Mouse (Mus musculus): ENCODE measurements at regions not wholly inside any gene's neighbourhood (a gene's known extent, or its start where the extent isn't known, plus 50 kb on each side); places are given as distances from the start of the nearest gene placed in this dataset.
A peak's percentile ranks its signal among the peaks of the same experiment; 100 is the strongest.

GRCm38 (mm10) chr7:36940611-36941010 is 242.7 kb downstream of the Tshz3 start:
- DNase-seq (ENCODE audit: low spot score) = no peak

GRCm38 (mm10) chr7:36945024-36945815 is 247.3 kb downstream of the Tshz3 start:
- no peak for DNase-seq (ENCODE audit: low spot score)

GRCm38 (mm10) chr7:36949511-36949910 is 251.6 kb downstream of the Tshz3 start:
- DNase-seq (ENCODE audit: low spot score) = no peak

- DNase-seq (ENCODE audit: low spot score) = no peak
Measured at GRCm38 (mm10) chr7:36955376-36955775, 257.5 kb downstream of the Tshz3 start.

GRCm38 (mm10) chr7:36958255-36958654 is 260.3 kb downstream of the Tshz3 start:
- no peak for DNase-seq (ENCODE audit: low spot score)

- DNase-seq (ENCODE audit: low spot score) = no peak
Measured at GRCm38 (mm10) chr7:36971772-36972171, 273.9 kb downstream of the Tshz3 start.

GRCm38 (mm10) chr7:36973654-36974320 is 275.9 kb downstream of the Tshz3 start:
- DNase-seq (ENCODE audit: low spot score) = no peak

- no peak for DNase-seq (ENCODE audit: low spot score)
Measured at GRCm38 (mm10) chr7:36974573-36974972, 276.7 kb downstream of the Tshz3 start.

- DNase-seq (ENCODE audit: low spot score) = no peak
Measured at GRCm38 (mm10) chr7:36975475-36975874, 277.6 kb downstream of the Tshz3 start.

GRCm38 (mm10) chr7:36977819-36978218 is 279.9 kb downstream of the Tshz3 start:
- DNase-seq (ENCODE audit: low spot score) = no peak

GRCm38 (mm10) chr7:36989380-36989779 is 291.5 kb downstream of the Tshz3 start:
- no peak for DNase-seq (ENCODE audit: low spot score)

GRCm38 (mm10) chr7:37004601-37005000 is 306.7 kb downstream of the Tshz3 start:
- no peak for DNase-seq (ENCODE audit: low spot score)

GRCm38 (mm10) chr7:37005701-37006100 is 307.8 kb downstream of the Tshz3 start:
- no peak for DNase-seq (ENCODE audit: low spot score)

- no peak for DNase-seq (ENCODE audit: low spot score)
Measured at GRCm38 (mm10) chr7:37006921-37007320, 309.0 kb downstream of the Tshz3 start.

- peak; percentile 23 for DNase-seq (ENCODE audit: low spot score)
Measured at GRCm38 (mm10) chr7:37011180-37011754, 313.3 kb downstream of the Tshz3 start.

- no peak for DNase-seq (ENCODE audit: low spot score)
Measured at GRCm38 (mm10) chr7:37020078-37020477, 322.2 kb downstream of the Tshz3 start.

- no peak for DNase-seq (ENCODE audit: low spot score)
Measured at GRCm38 (mm10) chr7:37024501-37025025, 326.6 kb downstream of the Tshz3 start.

GRCm38 (mm10) chr7:37064582-37065458 is 366.9 kb downstream of the Tshz3 start:
- peak; percentile 35 for DNase-seq (ENCODE audit: low spot score)

- DNase-seq (ENCODE audit: low spot score) = no peak
Measured at GRCm38 (mm10) chr7:37077698-37078097, 379.8 kb downstream of the Tshz3 start.

GRCm38 (mm10) chr7:37078140-37078539 is 380.2 kb downstream of the Tshz3 start:
- DNase-seq (ENCODE audit: low spot score) = no peak

GRCm38 (mm10) chr7:37089726-37090125 is 391.8 kb downstream of the Tshz3 start:
- no peak for DNase-seq (ENCODE audit: low spot score)

GRCm38 (mm10) chr7:37092572-37092971 is 394.7 kb downstream of the Tshz3 start:
- DNase-seq (ENCODE audit: low spot score) = no peak

Data from ovary, adult 18-20 months (tissue).